Mouse (Mus musculus): Measurements from ENCODE around the gene Lsm10. TPM values are rescaled to one million over a fixed set of nuclear protein-coding genes. Genes with fewer than 3 reads are reported as not detected.

The Lsm10 gene
- total and polyA plus RNA-seq, 3 experiments = 35.0 to 49.6 TPM; not detected in 1

GRCm38 (mm10) chr4:126099365-126099764, 2.9 kb downstream of the Lsm10 start (continued):
- TF ChIP-seq ZNF384 (IDR thresholded peaks at IDR 0.05; ENCODE audit: low read depth, low read length) (peak; percentile 37; the same call in 1 of the 2 replicates), SIN3A (IDR thresholded peaks at IDR 0.05; ENCODE audit: low read length) (peak; percentile 37; the same call in 1 of the 2 replicates), GABPA (IDR thresholded peaks at IDR 0.05; ENCODE audit: low read depth, low read length) (no peak), MYB (IDR thresholded peaks at IDR 0.05; ENCODE audit: low read depth, low read length) (no peak)

GRCm38 (mm10) chr4:126100764-126101163, 4.3 kb downstream of the Lsm10 start:
- no peaks in the 10 kb centered on the region for H3K27me3 ChIP-seq (ENCODE audit: control insufficient read depth in 1 of 2, insufficient read depth in 2 of 2, low read length in 2 of 2)
- DNase-seq (ENCODE audit: low read depth, low spot score) = no peak
- H3K4me1 ChIP-seq (ENCODE audit: control insufficient read depth in 1 of 2, insufficient read depth in 2 of 2, low read length in 2 of 2) = peaks cover 9 to 43% of the 10 kb centered on the region in 2 experiments
- H3K27ac ChIP-seq (ENCODE audit: control insufficient read depth, low read depth, low read length) = no peak overlapping the region
- peaks cover 28% of the 10 kb centered on the region for H3K79me2 ChIP-seq (ENCODE audit: control insufficient read depth, insufficient read depth, low read length, poor library complexity)
- no peak overlapping the region for H3K4me3 ChIP-seq (ENCODE audit: control insufficient read depth in 1 of 2, insufficient read depth in 1 of 2, low read depth in 2 of 2, low read length in 2 of 2)
- TF ChIP-seq BHLHE40 (IDR thresholded peaks at IDR 0.05; ENCODE audit: borderline replicate concordance, low read depth, low read length) (no peak), POLR2AphosphoS2 (IDR thresholded peaks at IDR 0.05; ENCODE audit: low read length) (no peak), CHD2 (IDR thresholded peaks at IDR 0.05; ENCODE audit: low read length) (no peak), MAZ (IDR thresholded peaks at IDR 0.05; ENCODE audit: low read depth, low read length) (no peak), MXI1 (IDR thresholded peaks at IDR 0.05; ENCODE audit: low read depth, low read length) (no peak), ELF1 (IDR thresholded peaks at IDR 0.05; ENCODE audit: low read depth, low read length) (no peak), JUND (IDR thresholded peaks at IDR 0.05; ENCODE audit: low read depth, low read length) (no peak), EP300 (IDR thresholded peaks at IDR 0.05; ENCODE audit: low read depth in 1 of 2, low read length in 2 of 2) (no peak), NRF1 (IDR thresholded peaks at IDR 0.05; ENCODE audit: insufficient read depth, low read depth, low read length, poor library complexity, severe bottlenecking) (no peak), UBTF (IDR thresholded peaks at IDR 0.05; ENCODE audit: borderline replicate concordance, insufficient read depth, low read depth, low read length) (no peak), CTCF (IDR thresholded peaks at IDR 0.05 in 2 of 3, conservative IDR thresholded peaks at IDR 0.05 in 1 of 3; ENCODE audit: control insufficient read depth in 1 of 3, insufficient read depth in 1 of 3, low read depth in 2 of 3, low read length in 3 of 3, poor library complexity in 1 of 3, severe bottlenecking in 1 of 3) (no peak)
- no peaks in the 10 kb centered on the region for H3K9me3 ChIP-seq (replicated peaks; ENCODE audit: insufficient read depth, low read length)
- H3K36me3 ChIP-seq (ENCODE audit: control insufficient read depth in 1 of 2, insufficient read depth in 2 of 2, low read length in 2 of 2) = peaks cover 0 to 34% of the 10 kb centered on the region in 2 experiments; a peak in 2 of 4 replicates
- no peak overlapping the region for H3K9ac ChIP-seq (ENCODE audit: control insufficient read depth, low read depth, low read length, poor library complexity, severe bottlenecking)

- peak overlapping the region; percentile 84 for H3K9ac ChIP-seq (ENCODE audit: control insufficient read depth, low read depth, low read length, poor library complexity, severe bottlenecking)
- H3K27ac ChIP-seq (ENCODE audit: control insufficient read depth, low read depth, low read length) = peak overlapping the region; percentile 93
- DNase-seq (ENCODE audit: low read depth, low spot score) = peak; percentile 59
- no peaks in the 10 kb centered on the region for H3K9me3 ChIP-seq (replicated peaks; ENCODE audit: insufficient read depth, low read length)
- peaks cover 38% of the 10 kb centered on the region for H3K79me2 ChIP-seq (ENCODE audit: control insufficient read depth, insufficient read depth, low read length, poor library complexity)
- H3K4me1 ChIP-seq (ENCODE audit: control insufficient read depth in 1 of 2, insufficient read depth in 2 of 2, low read length in 2 of 2) = peaks cover 9 to 49% of the 10 kb centered on the region in 2 experiments
- no peaks in the 10 kb centered on the region for H3K27me3 ChIP-seq (ENCODE audit: control insufficient read depth in 1 of 2, insufficient read depth in 2 of 2, low read length in 2 of 2)
- H3K36me3 ChIP-seq (ENCODE audit: control insufficient read depth in 1 of 2, insufficient read depth in 2 of 2, low read length in 2 of 2) = peaks cover 0 to 37% of the 10 kb centered on the region in 2 experiments; a peak in 2 of 4 replicates
- H3K4me3 ChIP-seq (ENCODE audit: control insufficient read depth in 1 of 2, insufficient read depth in 1 of 2, low read depth in 2 of 2, low read length in 2 of 2) = peak overlapping the region; percentile 39 to 58
- TF ChIP-seq POLR2AphosphoS5 (IDR thresholded peaks at IDR 0.05; ENCODE audit: borderline replicate concordance, low read depth, low read length) (no peak), MAX (IDR thresholded peaks at IDR 0.05; ENCODE audit: low read length) (peak; percentile 53; the same call in 1 of the 2 replicates), USF1 (IDR thresholded peaks at IDR 0.05; ENCODE audit: low read depth, low read length) (peak; percentile 91), CHD2 (IDR thresholded peaks at IDR 0.05; ENCODE audit: low read length) (no peak), NELFE (IDR thresholded peaks at IDR 0.05; ENCODE audit: low read depth, low read length) (no peak), RCOR1 (IDR thresholded peaks at IDR 0.05; ENCODE audit: low read depth, low read length) (no peak), TBP (IDR thresholded peaks at IDR 0.05; ENCODE audit: low read depth, low read length) (no peak), ELF1 (IDR thresholded peaks at IDR 0.05; ENCODE audit: low read depth, low read length) (no peak), ZMIZ1 (IDR thresholded peaks at IDR 0.05; ENCODE audit: low read depth, low read length) (no peak), MXI1 (IDR thresholded peaks at IDR 0.05; ENCODE audit: low read depth, low read length) (no peak), SIN3A (IDR thresholded peaks at IDR 0.05; ENCODE audit: low read length) (no peak), BHLHE40 (IDR thresholded peaks at IDR 0.05; ENCODE audit: borderline replicate concordance, low read depth, low read length) (peak; percentile 86), USF2 (IDR thresholded peaks at IDR 0.05; ENCODE audit: borderline replicate concordance in 1 of 2, insufficient read depth in 1 of 2, low read depth in 1 of 2, low read length in 2 of 2) (peak in 1 of 2 experiments; percentile 60; a peak in 2 of 4 replicates), MYC (IDR thresholded peaks at IDR 0.05; ENCODE audit: low read depth, low read length) (no peak), NRF1 (IDR thresholded peaks at IDR 0.05; ENCODE audit: insufficient read depth, low read depth, low read length, poor library complexity, severe bottlenecking) (no peak), EP300 (IDR thresholded peaks at IDR 0.05; ENCODE audit: low read depth in 1 of 2, low read length in 2 of 2) (no peak), MAZ (IDR thresholded peaks at IDR 0.05; ENCODE audit: low read depth, low read length) (no peak), ZNF384 (IDR thresholded peaks at IDR 0.05; ENCODE audit: low read depth, low read length) (no peak), ETS1 (IDR thresholded peaks at IDR 0.05; ENCODE audit: low read depth, low read length) (peak; percentile 18; the same call in 1 of the 2 replicates), GABPA (IDR thresholded peaks at IDR 0.05; ENCODE audit: low read depth, low read length) (no peak)
Observed at GRCm38 (mm10) chr4:126102061-126102841, 5.8 kb downstream of the Lsm10 start.
